Mouse (Mus musculus) CH12.LX (cell line): Measurements from ENCODE around the gene Traf1. TPM values are rescaled to one million over a fixed set of nuclear protein-coding genes. Genes with fewer than 3 reads are reported as not detected.

Experiments used
- DNase-seq: peaks from one replicate; pipeline ENCODE4 v3.0.0-alpha.2; 2013; ENCODE audit errors: extremely low read depth
- H3K27ac ChIP-seq: 2 replicates; pipeline ENCODE4 v1.5.1; 2012; ENCODE audit warnings: low read depth, mild to moderate bottlenecking, control low read depth, moderate library complexity; ENCODE audit not compliant: insufficient read depth
- H3K27me3 ChIP-seq: replicated peaks from 2 replicates; pipeline ENCODE3; 2012; ENCODE audit warnings: inconsistent platforms
- H3K36me3 ChIP-seq, 2 experiments: replicated peaks in 1 of 2; 2 replicates each; pipeline versions ENCODE3 to v1.6.1; 2012; ENCODE audit warnings: inconsistent platforms in 1 of 2, low read length in 1 of 2, mild to moderate bottlenecking in 1 of 2, mixed read lengths in 1 of 2, moderate library complexity in 1 of 2; ENCODE audit not compliant: control insufficient read depth in 1 of 2, insufficient read depth in 1 of 2
- H3K4me1 ChIP-seq, 2 experiments: 2 replicates each; pipeline ENCODE4 v1.6.1; 2012; ENCODE audit warnings: inconsistent platforms in 1 of 2, moderate library complexity in 1 of 2; ENCODE audit not compliant: insufficient read depth in 2 of 2, control insufficient read depth in 1 of 2
- H3K4me2 ChIP-seq: 2 replicates; pipeline ENCODE4 v1.6.1; 2012; ENCODE audit warnings: low read depth, mild to moderate bottlenecking, control low read depth; ENCODE audit not compliant: poor library complexity, insufficient read depth, severe bottlenecking
- H3K4me3 ChIP-seq, 3 experiments: fragments of 150-350 bp in 1 of 3; sonication (generic) in 1 of 3; replicated peaks in 1 of 3; 2 replicates each; pipeline versions ENCODE3 to v1.5.1; 2011 to 2012; ENCODE audit warnings: low read depth in 2 of 3, low read length in 2 of 3, mild to moderate bottlenecking in 2 of 3, moderate library complexity in 2 of 3, control low read depth in 1 of 3, improper control_type of control experiment in 1 of 3, inconsistent platforms in 1 of 3, mixed read lengths in 1 of 3; ENCODE audit not compliant: poor library complexity in 1 of 3
- H3K79me2 ChIP-seq: replicated peaks from 2 replicates; pipeline ENCODE4 v1.6.1; 2012; ENCODE audit warnings: mild to moderate bottlenecking, moderate library complexity; ENCODE audit not compliant: control insufficient read depth, poor library complexity, insufficient read depth, severe bottlenecking; ENCODE audit errors: extremely low read depth
- H3K9ac ChIP-seq: 2 replicates; pipeline ENCODE4 v1.6.1; 2012; ENCODE audit warnings: low read depth, mild to moderate bottlenecking, control low read depth, moderate library complexity; ENCODE audit not compliant: insufficient read depth
- H3K9me3 ChIP-seq: replicated peaks from 2 replicates; pipeline ENCODE3; 2012; ENCODE audit warnings: low read length, inconsistent platforms, mixed read lengths
- CHD1 ChIP-seq: IDR thresholded peaks from 2 replicates; pipeline ENCODE4 v1.6.1; 2012; ENCODE audit warnings: low read depth, low read length, improper control_type of control experiment, inconsistent platforms
- CTCF ChIP-seq, 2 experiments: IDR thresholded peaks in 1 of 2; conservative IDR thresholded peaks in 1 of 2; 2 replicates each; pipeline ENCODE4 v1.5.1; 2011 to 2012; ENCODE audit warnings: low read depth in 2 of 2, low read length in 2 of 2, improper control_type of control experiment in 1 of 2, inconsistent platforms in 1 of 2, mild to moderate bottlenecking in 1 of 2, moderate library complexity in 1 of 2
- E2F4 ChIP-seq: IDR thresholded peaks from 2 replicates; pipeline ENCODE4 v1.6.1; 2011; ENCODE audit warnings: low read depth, low read length, improper control_type of control experiment; ENCODE audit not compliant: insufficient replicate concordance
- ELF1 ChIP-seq: IDR thresholded peaks from 2 replicates; pipeline ENCODE4 v1.6.1; 2014; ENCODE audit warnings: low read depth, mild to moderate bottlenecking, inconsistent platforms, low read length, improper control_type of control experiment
- EP300 ChIP-seq: IDR thresholded peaks from 2 replicates; pipeline ENCODE4 v1.6.1; 2011; ENCODE audit warnings: low read length, improper control_type of control experiment
- ETS1 ChIP-seq: conservative IDR thresholded peaks from 2 replicates; pipeline ENCODE4 v1.6.1; 2012; ENCODE audit warnings: low read depth, mild to moderate bottlenecking, inconsistent platforms, low read length, improper control_type of control experiment, moderate library complexity
- HCFC1 ChIP-seq: IDR thresholded peaks from 2 replicates; pipeline ENCODE4 v1.6.1; 2012; ENCODE audit warnings: low read depth, mild to moderate bottlenecking, inconsistent platforms, low read length, improper control_type of control experiment
- JUND ChIP-seq: conservative IDR thresholded peaks from 2 replicates; pipeline ENCODE4 v1.6.1; 2011; ENCODE audit warnings: low read depth, low read length, improper control_type of control experiment
- MAZ ChIP-seq: IDR thresholded peaks from 2 replicates; pipeline ENCODE4 v1.6.1; 2012; ENCODE audit warnings: low read depth, mild to moderate bottlenecking, inconsistent platforms, low read length, improper control_type of control experiment, moderate library complexity
- MEF2A ChIP-seq: IDR thresholded peaks from 2 replicates; pipeline ENCODE4 v1.6.1; 2014; ENCODE audit warnings: low read depth, mild to moderate bottlenecking, inconsistent platforms, low read length, improper control_type of control experiment, borderline replicate concordance
- MXI1 ChIP-seq: IDR thresholded peaks from 2 replicates; pipeline ENCODE4 v1.6.1; 2011; ENCODE audit warnings: mild to moderate bottlenecking, low read depth, low read length, improper control_type of control experiment
- NELFE ChIP-seq: IDR thresholded peaks from 2 replicates; pipeline ENCODE4 v1.6.1; 2011; ENCODE audit warnings: low read depth, low read length, improper control_type of control experiment
- NRF1 ChIP-seq: IDR thresholded peaks from 2 replicates; pipeline ENCODE4 v1.6.1; 2014; ENCODE audit warnings: low read depth, mild to moderate bottlenecking, inconsistent platforms, low read length, improper control_type of control experiment, moderate library complexity
- PAX5 ChIP-seq: IDR thresholded peaks from 2 replicates; pipeline ENCODE4 v1.6.1; 2012; ENCODE audit warnings: low read length, inconsistent platforms, mixed read lengths
- POLR2AphosphoS2 ChIP-seq: IDR thresholded peaks from 2 replicates; pipeline ENCODE4 v1.6.1; 2011; ENCODE audit warnings: low read depth, low read length, improper control_type of control experiment
- RAD21 ChIP-seq: IDR thresholded peaks from 2 replicates; pipeline ENCODE4 v1.6.1; 2011; ENCODE audit warnings: low read depth, mild to moderate bottlenecking, low read length, improper control_type of control experiment, moderate library complexity
- RCOR1 ChIP-seq: conservative IDR thresholded peaks from 2 replicates; pipeline ENCODE4 v1.6.1; 2012; ENCODE audit warnings: low read depth, mild to moderate bottlenecking, inconsistent platforms, low read length, improper control_type of control experiment
- SIN3A ChIP-seq: IDR thresholded peaks from 2 replicates; pipeline ENCODE4 v1.6.1; 2012; ENCODE audit warnings: low read length, improper control_type of control experiment, inconsistent platforms
- SMC3 ChIP-seq: IDR thresholded peaks from 2 replicates; pipeline ENCODE4 v1.6.1; 2011; ENCODE audit warnings: low read depth, low read length, improper control_type of control experiment
- TBP ChIP-seq: conservative IDR thresholded peaks from 2 replicates; pipeline ENCODE4 v1.6.1; 2011; ENCODE audit warnings: low read depth, low read length, improper control_type of control experiment
- USF1 ChIP-seq: IDR thresholded peaks from 2 replicates; pipeline ENCODE4 v1.6.1; 2014; ENCODE audit warnings: low read depth, mild to moderate bottlenecking, inconsistent platforms, low read length, improper control_type of control experiment
- ZMIZ1 ChIP-seq: IDR thresholded peaks from 2 replicates; pipeline ENCODE4 v1.6.1; 2012; ENCODE audit warnings: low read depth, mild to moderate bottlenecking, inconsistent platforms, low read length, improper control_type of control experiment
- dilution Hi-C: fragments of 300-500 bp; cut with MboI; formaldehyde crosslinking; loops from 2 replicates; pipeline ENCODE4 v1.14.3; 2020; ENCODE audit warnings: low sequenced_read_pairs; ENCODE audit not compliant: extremely low pct_unique_long_range_greater_than_20kb, extremely low pct_ligation_motif_present
- in situ Hi-C: fragments of 300-500 bp; cut with MboI; formaldehyde crosslinking; loops from 3 replicates; pipeline ENCODE4 v1.14.3; 2019; ENCODE audit warnings: low sequenced_read_pairs, low pct_ligation_motif_present, low pct_unique_long_range_greater_than_20kb, mixed read lengths
- polyA plus RNA-seq: library from polyadenylated mRNA; unstranded; fragments of >175 nt; gene quantifications from 2 replicates; pipeline ENCODE4 v1.2.1, GENCODE M21; 2012; ENCODE audit warnings: low read depth; ENCODE audit not compliant: insufficient read length
- total RNA-seq, 2 experiments: library from RNA; depleted of rRNA; stranded (reverse); fragments of 300-350 nt in 1 of 2; fragments of >200 nt in 1 of 2; gene quantifications; 2 replicates each; pipeline ENCODE4 v1.2.3; 2012 to 2014

Traf1 gene
- total and polyA plus RNA-seq, 3 experiments = 47.9 to 151 (median 66.9) TPM

- Histone ChIP-seq H3K9me3 (peaks cover 2% of the 10 kb centered on the region), H3K4me3 (no peak overlapping the region), H3K4me2 (peak overlapping the region; percentile 90), H3K4me1 (peaks cover 17 to 63% of the 10 kb centered on the region in 2 experiments), H3K36me3 (peaks cover 0 to 2% of the 10 kb centered on the region in 2 experiments), H3K27ac (peak overlapping the region; percentile 63), H3K9ac (peak overlapping the region; percentile 80; the same call in 1 of the 2 replicates), H3K79me2 (no peaks in the 10 kb centered on the region), H3K27me3 (no peaks in the 10 kb centered on the region)
- in situ Hi-C loops = loop anchor here (10.0 kb wide), 3 partner anchors 50 to 170 kb away; partner anchors contain the start of genes AI182371, Cntrl, Phf19 and Rabepk
- no peak for DNase-seq
- dilution Hi-C loops = no loop called here
- TF ChIP-seq ZMIZ1 = no peak
- no peak for TF ChIP-seq NELFE
- TF ChIP-seq CTCF (conservative IDR thresholded peaks at IDR 0.05 in 1 of 2, IDR thresholded peaks at IDR 0.05 in 1 of 2; ENCODE audit: low read depth in 2 of 2, low read length in 2 of 2) = no peak
- TF ChIP-seq SIN3A = 0 out of 2 replicates have a peak, but pooled peaks have one; percentile 33
These were observed 3.1 kb upstream of the Traf1 start for GRCm38 (mm10) chr2:34964651-34965050.

- dilution Hi-C loops = no loop called here
- H3K36me3 ChIP-seq = peaks cover 0 to 4% of the 10 kb centered on the region in 2 experiments
- H3K9me3 ChIP-seq = peaks cover 4% of the 10 kb centered on the region
- no peaks in the 10 kb centered on the region for H3K27me3 ChIP-seq
- H3K9ac ChIP-seq = peak overlapping the region; percentile 80
- H3K4me3 ChIP-seq = peak overlapping the region in 2 of 3 experiments; percentile 20 to 44
- H3K4me1 ChIP-seq = peaks cover 16 to 64% of the 10 kb centered on the region in 2 experiments
- peaks cover 1% of the 10 kb centered on the region; the same call in 1 of the 2 replicates for H3K79me2 ChIP-seq
- no peak for TF ChIP-seq RAD21
- TF ChIP-seq EP300 = peak; percentile 16; the same call in 1 of the 2 replicates
- no peak for TF ChIP-seq ETS1
- TF ChIP-seq ELF1 = no peak
- TF ChIP-seq SMC3 = no peak
- no peak for TF ChIP-seq NELFE
- 0 out of 2 replicates have a peak, but pooled peaks have one; percentile 63 for TF ChIP-seq CHD1
- TF ChIP-seq, all 38 proteins: peak for 2
- H3K4me2 ChIP-seq = peak overlapping the region; percentile 90
- in situ Hi-C loops = loop anchor here (10.0 kb wide), 3 partner anchors 49 to 169 kb away; partner anchors contain the start of genes AI182371, Cntrl, Phf19 and Rabepk
- peak overlapping the region; percentile 80 for H3K27ac ChIP-seq
- no peak for DNase-seq
These were observed 2.7 kb upstream of the Traf1 start for GRCm38 (mm10) chr2:34964230-34964629.

- Histone ChIP-seq H3K27ac (peak overlapping the region; percentile 97), H3K27me3 (no peaks in the 10 kb centered on the region), H3K4me2 (peak overlapping the region; percentile 90), H3K36me3 (peaks cover 0 to 4% of the 10 kb centered on the region in 2 experiments), H3K4me1 (peaks cover 22 to 71% of the 10 kb centered on the region in 2 experiments), H3K4me3 (peak overlapping the region; percentile 20 to 44 (median 42)), H3K9me3 (peaks cover 4% of the 10 kb centered on the region), H3K9ac (peak overlapping the region; percentile 80; the same call in 1 of the 2 replicates), H3K79me2 (peaks cover 3% of the 10 kb centered on the region; the same call in 1 of the 2 replicates)
- in situ Hi-C loops (loop anchor here (10.0 kb wide), 3 partner anchors 49 to 169 kb away; partner anchors contain the start of genes AI182371, Cntrl, Phf19 and Rabepk), dilution Hi-C loops (no loop called here)
- DNase-seq = peak; percentile 98
- peak; percentile 91 for TF ChIP-seq ZMIZ1
- TF ChIP-seq NRF1 = peak; percentile 98
- no peak; the same call in 1 of the 2 replicates for TF ChIP-seq MAZ
- TF ChIP-seq EP300 = peak; percentile 95
- peak; percentile 91 for TF ChIP-seq ETS1
- peak; percentile 98 for TF ChIP-seq USF1
- peak; percentile 73; the same call in 1 of the 2 replicates for TF ChIP-seq MXI1
- no peak for TF ChIP-seq PAX5
- TF ChIP-seq MEF2A = peak; percentile 87
- peak; percentile 70 for TF ChIP-seq HCFC1
- no peak; the same call in 1 of the 2 replicates for TF ChIP-seq POLR2AphosphoS2
- TF ChIP-seq TBP = peak; percentile 88
- TF ChIP-seq RCOR1 = no peak
- TF ChIP-seq SMC3 = no peak
- TF ChIP-seq JUND = peak; percentile 55; the same call in 1 of the 2 replicates
- peak; percentile 68; the same call in 1 of the 2 replicates for TF ChIP-seq E2F4
- peak; percentile 85 for TF ChIP-seq NELFE
These were observed 1.9 kb upstream of the Traf1 start for GRCm38 (mm10) chr2:34963371-34963956.
